Mouse (Mus musculus): ENCODE measurements around the gene Avp.

Avp gene

GRCm38 (mm10) chr2:130569926-130570325 is 12.4 kb downstream of the Avp start:
- DNase-seq (ENCODE audit: low read depth), result no peak

DNA sequence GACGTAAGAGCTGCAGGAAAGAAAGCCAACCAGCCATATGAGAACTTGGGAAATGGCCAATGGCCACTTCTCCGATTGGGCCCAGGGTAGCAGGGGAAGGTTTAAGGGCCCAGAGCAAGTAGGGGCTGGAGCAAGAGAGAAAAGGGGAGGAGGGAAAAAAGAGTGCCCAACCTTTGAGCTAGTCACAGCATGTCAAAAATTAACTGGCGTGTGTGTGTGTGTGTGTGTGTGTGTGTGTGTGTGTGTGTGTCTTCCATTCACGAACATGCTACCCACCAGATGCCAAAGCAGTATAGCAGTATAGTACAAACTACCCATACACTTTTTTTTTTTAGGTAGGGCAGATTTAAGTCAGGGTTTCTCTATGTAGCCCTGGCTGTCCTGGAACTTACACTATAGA is 13.4 kb downstream of the Avp start:
- no peak for DNase-seq (ENCODE audit: low read depth)

DNA sequence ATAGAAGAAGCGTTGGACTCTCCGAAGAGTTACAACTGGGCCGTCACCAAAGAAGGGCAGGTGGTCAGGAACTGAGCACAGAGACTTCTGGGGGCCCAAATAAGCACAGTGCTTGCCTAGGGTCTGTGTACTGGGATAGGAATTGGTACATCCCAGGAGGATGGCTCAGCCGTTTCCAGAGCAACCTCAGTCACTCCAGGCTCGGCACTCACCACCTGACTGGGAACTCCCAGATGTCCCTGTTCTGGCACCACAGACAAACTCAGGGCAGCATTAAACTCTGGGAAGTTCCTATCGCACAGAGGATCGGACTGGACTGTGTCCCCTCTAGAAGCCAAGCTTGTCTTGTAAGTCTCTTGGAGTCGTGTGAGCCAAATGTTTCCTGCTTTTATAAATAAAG is 17.4 kb downstream of the Avp start:
- DNase-seq (ENCODE audit: low read depth), result no peak

DNA sequence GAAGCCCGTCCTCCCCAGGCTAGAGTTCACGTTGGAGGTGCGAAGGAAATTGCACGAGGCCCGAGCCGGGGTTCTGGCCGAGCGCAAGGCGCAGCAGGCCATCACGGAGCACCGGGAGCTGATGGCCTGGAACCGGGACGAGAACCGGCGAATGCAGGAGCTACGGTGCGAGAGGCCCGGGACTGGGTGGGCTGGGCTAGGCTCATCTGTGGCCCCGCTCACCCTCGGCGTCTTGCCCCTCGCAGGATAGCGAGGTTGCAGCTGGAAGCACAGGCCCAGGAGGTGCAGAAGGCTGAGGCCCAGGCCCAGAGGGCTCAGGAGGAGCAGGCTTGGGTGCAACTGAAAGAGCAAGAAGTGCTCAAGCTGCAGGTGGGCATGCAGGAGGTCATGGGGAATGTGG is 18.3 kb downstream of the Avp start:
- DNase-seq (ENCODE audit: low read depth), result no peak

DNA sequence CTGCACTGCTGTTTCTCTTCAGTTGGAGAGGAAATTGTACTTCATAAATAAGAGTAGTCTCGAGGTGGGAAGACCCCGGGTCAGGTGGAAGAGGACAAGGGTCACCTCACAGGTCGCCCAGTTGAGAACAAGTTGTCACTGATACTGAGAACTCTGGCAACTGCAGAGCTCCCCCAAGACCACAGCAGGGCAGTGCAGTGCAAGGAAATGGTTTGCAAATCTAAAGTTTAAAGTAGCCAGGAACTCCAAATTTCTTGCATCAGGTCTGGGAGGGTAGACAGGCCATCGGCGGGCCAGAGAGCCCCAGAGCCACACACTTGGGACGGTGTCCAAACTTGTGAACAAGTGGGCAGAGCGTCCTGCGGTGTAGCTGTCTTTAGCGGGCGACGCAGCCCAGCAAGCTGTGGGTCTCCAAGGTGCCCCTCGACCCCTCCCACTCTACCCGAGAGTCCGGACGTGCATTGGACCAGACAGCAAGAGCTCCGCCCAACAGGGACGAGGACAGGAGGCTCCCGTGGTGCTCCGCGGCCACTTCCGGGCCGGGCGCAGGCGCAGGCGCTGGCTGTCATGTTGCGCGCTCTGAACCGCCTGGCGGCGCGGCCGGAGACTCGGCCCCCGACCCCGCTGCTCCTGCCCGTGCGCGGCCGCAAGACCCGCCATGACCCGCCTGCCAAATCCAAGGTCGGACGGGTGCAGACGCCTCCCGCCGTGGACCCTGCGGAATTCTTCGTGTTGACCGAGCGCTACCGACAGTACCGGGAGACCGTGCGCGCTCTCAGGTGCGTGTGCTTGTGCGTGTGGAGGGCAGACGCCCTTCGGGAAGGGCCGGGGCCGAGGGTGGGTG is 18.9 kb downstream of the Avp start, which contains the start of gene Mrps26:
Mrps26 (plus strand) TSS at position 531 of the 844 bp plus-strand sequence.
- DNase-seq (ENCODE audit: low read depth), result peak; percentile 94

DNA sequence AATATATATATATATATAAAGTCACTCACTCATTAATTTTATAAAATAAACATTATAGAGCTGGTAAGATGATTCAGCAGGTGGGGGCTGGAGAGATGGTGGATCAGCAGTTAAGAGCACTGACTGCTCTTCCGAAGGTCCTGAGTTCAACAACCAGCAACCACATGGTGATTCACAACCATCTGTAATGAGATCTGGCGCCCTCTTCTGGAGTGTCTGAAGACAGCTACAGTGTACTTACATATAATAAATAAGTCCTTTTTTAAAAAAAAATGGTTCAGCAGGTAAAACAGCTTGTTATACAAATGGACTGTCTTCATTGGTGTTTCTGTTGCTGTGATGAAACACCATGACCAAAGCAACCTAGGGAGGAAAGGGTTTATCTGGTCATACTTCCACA is 24.3 kb downstream of the Avp start:
- DNase-seq (ENCODE audit: low read depth), result peak; percentile 40

GRCm38 (mm10) chr2:130557462-130557861 is 24.9 kb downstream of the Avp start:
- no peak for DNase-seq (ENCODE audit: low read depth)

- DNase-seq (ENCODE audit: low read depth), result no peak
Observed at GRCm38 (mm10) chr2:130556292-130556691, 26.1 kb downstream of the Avp start.

- DNase-seq (ENCODE audit: low read depth), result peak; percentile 63
Observed at GRCm38 (mm10) chr2:130554841-130555240, 27.5 kb downstream of the Avp start.

- no peak for DNase-seq (ENCODE audit: low read depth)
Observed at GRCm38 (mm10) chr2:130546957-130547356, 35.4 kb downstream of the Avp start.

GRCm38 (mm10) chr2:130540266-130540665 is 42.1 kb downstream of the Avp start:
- peak; percentile 46 for DNase-seq (ENCODE audit: low read depth)

DNA sequence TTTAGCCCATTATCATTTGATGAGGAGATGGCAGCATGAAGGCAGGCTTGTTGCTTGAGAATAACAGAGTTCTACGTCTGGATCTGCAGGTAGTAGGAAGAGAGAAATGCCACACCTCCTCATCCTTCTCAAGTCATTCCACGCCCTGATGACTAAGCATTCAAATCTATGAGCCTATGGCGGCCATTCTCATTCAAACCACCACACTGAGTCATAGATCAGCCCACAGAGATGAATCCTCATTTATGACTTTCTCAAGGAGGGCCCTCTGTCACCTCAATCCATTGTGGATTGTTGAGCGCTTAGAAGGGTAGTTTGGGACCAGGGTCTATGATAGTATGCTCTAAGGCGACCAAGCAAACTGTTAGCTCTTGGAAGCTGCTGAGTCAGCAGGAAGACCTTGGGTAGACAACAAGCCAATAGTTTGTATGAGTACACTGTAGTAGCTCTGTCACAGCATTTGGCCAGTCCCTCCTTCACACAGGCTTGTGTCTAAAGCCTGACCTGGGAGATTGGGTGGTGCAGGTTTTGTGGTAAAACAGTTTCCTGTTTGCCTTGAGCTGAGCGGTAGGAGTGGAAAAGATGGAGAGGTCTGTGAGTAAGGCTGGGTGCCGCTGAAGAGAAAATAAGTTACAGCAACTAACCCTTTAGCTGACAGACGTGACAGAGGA is 43.3 kb downstream of the Avp start:
- peak; percentile 73 for DNase-seq (ENCODE audit: low read depth)

GRCm38 (mm10) chr2:130536890-130537289 is 45.5 kb downstream of the Avp start:
- DNase-seq (ENCODE audit: low read depth), result no peak

GRCm38 (mm10) chr2:130535017-130535416 is 47.3 kb downstream of the Avp start:
- no peak for DNase-seq (ENCODE audit: low read depth)

- no peak for DNase-seq (ENCODE audit: low read depth)
Observed at GRCm38 (mm10) chr2:130532201-130532600, 50.2 kb downstream of the Avp start.
